Mouse (Mus musculus): ENCODE measurements around the gene Lgi4.

The Lgi4 gene

DNA sequence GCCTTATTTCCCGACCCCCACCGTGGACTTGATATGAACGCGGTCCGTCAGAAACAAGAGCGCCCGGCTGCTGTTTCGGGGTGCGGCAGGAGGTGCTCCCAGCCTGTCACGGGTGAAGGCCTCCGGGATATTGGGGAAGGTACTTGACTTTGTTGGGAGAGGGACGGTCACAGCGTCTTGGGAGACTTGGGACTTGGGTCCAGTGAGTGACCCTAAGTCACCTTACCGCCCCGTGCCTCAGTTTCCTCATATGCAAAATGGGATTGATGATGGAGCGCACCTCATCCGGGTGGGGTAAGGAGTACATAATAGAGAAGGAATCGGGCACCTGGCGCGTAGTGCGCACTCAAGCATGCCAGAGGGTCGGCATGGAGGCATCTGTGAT lies 6.9 kb upstream of the Lgi4 start:
- no peak for DNase-seq (ENCODE audit: low spot score)

GRCm38 (mm10) chr7:31052636-31053434 lies 6.3 kb upstream of the Lgi4 start:
- DNase-seq (ENCODE audit: low spot score): peak; percentile 22

DNA sequence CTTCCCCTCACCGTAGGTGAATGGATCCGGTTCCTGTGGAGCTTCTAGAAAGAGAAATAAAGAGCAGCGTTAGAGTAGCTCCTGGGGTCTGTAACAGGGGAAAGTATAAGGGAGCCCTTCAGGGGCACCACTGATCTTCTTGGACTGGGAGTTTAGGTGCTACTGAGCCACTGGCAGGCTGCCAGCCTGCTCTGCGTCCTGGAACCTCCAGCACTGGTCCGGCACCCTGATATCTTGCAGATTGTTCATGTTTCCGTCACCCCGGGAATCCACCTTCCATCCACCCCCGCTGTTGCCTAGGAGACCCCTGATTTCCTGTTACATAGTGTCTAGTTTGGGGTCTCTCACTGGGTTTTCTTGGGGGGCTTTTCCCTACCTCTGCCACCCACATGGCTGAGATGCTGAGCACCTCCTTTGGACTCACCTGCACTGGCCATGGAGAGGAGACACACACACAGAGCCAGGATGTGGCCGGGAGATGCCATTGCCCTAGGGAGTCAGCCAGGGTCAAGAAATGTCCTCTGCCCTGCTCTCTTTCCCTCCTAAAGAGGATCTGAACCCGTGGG lies 5.2 kb upstream of the Lgi4 start:
- no peak for DNase-seq (ENCODE audit: low spot score)

DNA sequence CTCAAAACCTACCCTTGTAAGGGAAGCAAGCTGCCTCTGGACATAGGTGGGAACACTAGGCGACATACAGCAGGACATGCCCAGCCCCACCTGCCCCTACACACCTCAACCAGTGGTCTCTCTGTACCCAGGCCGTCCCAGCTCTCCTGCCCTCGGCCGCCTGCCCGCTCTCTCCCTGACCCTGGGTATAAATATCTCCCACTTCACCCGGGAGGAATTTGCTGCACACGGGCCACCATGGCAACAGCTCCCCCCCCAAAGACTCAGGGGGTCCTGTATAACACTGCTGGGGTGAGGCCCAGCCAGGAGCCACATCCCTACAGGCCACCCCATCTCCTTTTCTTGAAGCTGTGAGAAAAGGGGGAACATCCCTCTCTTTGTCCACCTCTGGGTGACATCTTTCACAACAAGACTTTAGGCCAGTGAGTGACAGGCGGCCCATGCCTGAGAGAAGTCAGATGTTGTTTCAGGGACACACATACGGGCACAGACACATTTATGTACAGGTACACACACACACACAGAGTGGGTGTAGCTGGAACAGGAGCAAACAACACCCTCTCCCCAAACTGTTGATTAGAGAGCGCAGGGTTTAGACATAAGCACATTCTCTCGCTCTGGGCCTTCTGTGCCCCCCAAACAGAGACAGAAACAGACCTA lies 4.4 kb upstream of the Lgi4 start:
- DNase-seq (ENCODE audit: low spot score): no peak

DNA sequence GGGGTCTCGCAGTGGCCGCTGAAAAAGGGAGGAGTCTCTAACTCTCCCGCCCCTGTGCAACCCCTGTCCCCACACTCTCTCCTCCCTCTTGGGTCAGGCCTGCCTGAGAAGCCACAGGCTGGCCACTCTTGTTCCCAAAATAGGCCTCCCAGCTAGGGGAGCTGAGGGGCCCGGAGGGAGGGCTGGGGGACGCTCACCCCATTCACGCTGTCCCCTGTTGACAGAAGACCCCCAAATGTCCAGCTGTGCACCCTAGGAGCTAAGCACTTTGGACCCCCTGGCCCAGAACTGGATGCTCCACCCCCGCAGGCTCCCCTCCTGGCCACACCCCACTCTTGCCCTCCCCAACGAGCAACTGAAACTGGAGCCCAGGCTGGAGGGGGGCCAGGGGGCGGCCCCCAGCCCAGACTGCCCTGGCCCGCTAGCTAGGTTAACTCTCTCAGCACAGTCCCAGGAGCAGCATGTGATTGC lies 3.8 kb upstream of the Lgi4 start:
- peak; percentile 74 for DNase-seq (ENCODE audit: low spot score)

DNA sequence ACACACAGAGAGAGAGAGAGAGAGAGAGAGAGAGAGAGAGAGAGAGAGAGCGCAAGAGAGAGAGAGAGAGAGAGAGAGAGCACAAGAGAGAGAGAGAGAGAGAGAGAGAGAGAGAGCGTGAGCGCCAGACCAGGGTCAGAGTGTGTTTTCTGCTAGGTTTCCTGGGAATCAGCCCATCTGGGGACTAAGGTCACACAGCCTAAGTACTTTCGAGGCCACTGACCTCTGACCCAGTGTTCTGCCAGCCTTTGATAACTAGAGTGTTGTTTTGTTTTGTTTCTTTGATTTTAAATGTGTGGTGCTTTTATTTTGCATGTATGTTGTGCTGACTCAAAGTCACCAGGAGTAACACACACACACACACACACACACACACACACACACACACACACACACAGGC lies 3.3 kb upstream of the Lgi4 start:
- peak; percentile 78 for DNase-seq (ENCODE audit: low spot score)

- DNase-seq (ENCODE audit: low spot score): no peak
These were observed 2.7 kb upstream of the Lgi4 start for GRCm38 (mm10) chr7:31056448-31056847.

DNA sequence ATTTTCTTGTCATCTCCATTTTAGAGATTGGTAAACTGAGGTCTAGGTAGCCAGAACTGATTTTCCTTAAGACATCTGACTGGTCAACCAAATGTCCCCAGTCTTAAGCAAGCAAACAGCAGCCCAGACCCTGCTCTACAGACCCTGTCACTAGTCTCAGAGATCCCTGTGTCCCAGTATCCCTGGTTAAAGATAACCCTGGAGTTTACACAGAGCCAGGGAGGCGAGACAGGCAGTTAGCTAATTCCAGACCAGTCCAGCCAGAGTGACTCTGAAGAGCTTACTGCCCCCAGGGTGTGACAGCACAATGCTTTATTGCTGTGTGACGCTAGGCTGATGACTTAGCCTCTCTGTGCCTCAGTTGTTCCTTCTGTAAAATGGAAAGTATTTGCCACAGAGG lies 2.1 kb upstream of the Lgi4 start, which contains the start of gene Fxyd1:
TSS of gene Fxyd1 (minus strand) at position 129 of the 400 bp plus-strand sequence.
- peak; percentile 75 for DNase-seq (ENCODE audit: low spot score)

DNA sequence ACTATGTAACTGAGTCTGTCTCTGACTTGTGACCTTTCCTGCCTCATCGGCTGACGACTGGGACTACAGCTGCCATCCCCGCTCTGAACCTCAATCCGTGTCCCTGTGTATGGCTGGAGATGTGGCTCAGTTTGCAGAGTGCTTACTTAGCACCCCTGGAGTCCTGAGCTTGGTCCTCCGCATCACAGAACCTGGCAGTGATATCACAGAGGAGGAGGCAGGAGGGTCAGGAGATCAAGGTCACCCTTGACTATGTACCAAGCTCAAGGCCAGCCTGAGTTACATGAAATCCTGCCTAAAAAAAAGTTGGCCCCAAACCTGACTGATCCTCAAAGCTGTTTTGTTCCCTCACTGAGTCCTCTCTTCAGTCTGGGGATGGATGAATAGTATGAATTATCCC lies 1.4 kb upstream of the Lgi4 start:
- DNase-seq (ENCODE audit: low spot score): no peak

- no peak for DNase-seq (ENCODE audit: low spot score)
These were observed 931 bp upstream of the Lgi4 start for GRCm38 (mm10) chr7:31058211-31058610.

GRCm38 (mm10) chr7:31059919-31060620 lies 928 bp downstream of the Lgi4 start:
- DNase-seq (ENCODE audit: low spot score): no peak

GRCm38 (mm10) chr7:31060621-31061010 lies 1.5 kb downstream of the Lgi4 start:
- DNase-seq (ENCODE audit: low spot score): no peak

GRCm38 (mm10) chr7:31063074-31063560 lies 4.0 kb downstream of the Lgi4 start:
- no peak for DNase-seq (ENCODE audit: low spot score)

- DNase-seq (ENCODE audit: low spot score): no peak
These were observed 8.7 kb downstream of the Lgi4 start for GRCm38 (mm10) chr7:31067836-31068235.

DNA sequence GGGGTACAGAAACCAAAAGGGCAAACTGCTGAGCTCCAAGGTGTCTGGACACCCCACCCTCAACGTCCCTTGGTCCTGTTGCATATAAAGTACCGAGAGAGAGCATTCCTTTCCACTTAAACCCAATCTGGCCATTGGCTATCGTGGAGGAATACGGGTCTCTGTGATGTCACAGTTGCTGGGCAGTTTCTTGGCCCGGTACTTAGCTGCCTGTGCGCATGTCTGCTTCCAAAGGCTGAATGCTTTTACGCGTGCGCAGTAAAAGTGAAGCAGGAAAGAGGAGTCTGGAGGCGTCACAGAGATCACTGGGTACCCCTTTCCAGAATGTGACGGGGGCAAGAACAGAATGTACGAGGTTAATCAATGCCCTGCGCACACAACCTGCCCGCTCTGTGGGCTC lies 10.3 kb downstream of the Lgi4 start:
- no peak for DNase-seq (ENCODE audit: low spot score)

- DNase-seq (ENCODE audit: low spot score): no peak
These were observed 11.2 kb downstream of the Lgi4 start for GRCm38 (mm10) chr7:31070324-31070723.

GRCm38 (mm10) chr7:31072326-31072725 lies 13.2 kb downstream of the Lgi4 start:
- no peak for DNase-seq (ENCODE audit: low spot score)

- no peak for DNase-seq (ENCODE audit: low spot score)
These were observed 14.4 kb downstream of the Lgi4 start for GRCm38 (mm10) chr7:31073546-31073945.

- no peak for DNase-seq (ENCODE audit: low spot score)
These were observed 15.0 kb downstream of the Lgi4 start for GRCm38 (mm10) chr7:31074061-31074712.

DNA sequence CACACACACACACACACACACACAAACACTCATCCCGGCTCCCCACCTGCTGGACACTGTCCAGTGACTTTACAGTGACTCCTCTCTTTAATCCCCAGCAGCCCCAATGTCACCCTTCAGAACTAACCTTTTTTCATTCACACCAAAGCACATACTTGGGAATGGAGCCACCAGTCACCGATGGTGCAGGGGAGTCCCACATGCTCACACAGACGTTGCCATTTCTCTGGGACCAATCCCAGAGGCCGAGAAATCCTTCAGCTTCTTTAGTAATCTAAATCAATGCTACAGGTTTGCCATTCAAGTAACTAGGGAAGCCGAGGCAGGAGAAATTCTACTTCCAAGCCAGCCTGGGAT lies 15.5 kb downstream of the Lgi4 start:
- DNase-seq (ENCODE audit: low spot score): no peak

GRCm38 (mm10) chr7:31076492-31076891 lies 17.4 kb downstream of the Lgi4 start, which contains the start of gene Fxyd3:
Gene Fxyd3, minus strand, starts transcription at chr7:31076704.
- DNase-seq (ENCODE audit: low spot score): no peak

- no peak for DNase-seq (ENCODE audit: low spot score)
These were observed 18.3 kb downstream of the Lgi4 start for GRCm38 (mm10) chr7:31077470-31077869.

Data from yolk sac, embryonic 10.5 days (tissue).